Mouse (Mus musculus) testis, adult 2 months (tissue): Measurements from ENCODE around the gene Mrfap1.

Experiments
- CTCF ChIP-seq: fragments of 200-500 bp; IDR thresholded peaks from 2 replicates; pipeline ENCODE4 v1.5.1; 2012; ENCODE audit warnings: low read depth, mild to moderate bottlenecking, inconsistent platforms, low read length, moderate library complexity; ENCODE audit not compliant: control insufficient read depth, insufficient read depth, insufficient replicate concordance
- POLR2A ChIP-seq: fragments of 200-500 bp; IDR thresholded peaks from 2 replicates; pipeline ENCODE4 v1.6.1; 2012; ENCODE audit warnings: low read depth, mild to moderate bottlenecking, inconsistent platforms, low read length, moderate library complexity; ENCODE audit not compliant: control insufficient read depth

DNA sequence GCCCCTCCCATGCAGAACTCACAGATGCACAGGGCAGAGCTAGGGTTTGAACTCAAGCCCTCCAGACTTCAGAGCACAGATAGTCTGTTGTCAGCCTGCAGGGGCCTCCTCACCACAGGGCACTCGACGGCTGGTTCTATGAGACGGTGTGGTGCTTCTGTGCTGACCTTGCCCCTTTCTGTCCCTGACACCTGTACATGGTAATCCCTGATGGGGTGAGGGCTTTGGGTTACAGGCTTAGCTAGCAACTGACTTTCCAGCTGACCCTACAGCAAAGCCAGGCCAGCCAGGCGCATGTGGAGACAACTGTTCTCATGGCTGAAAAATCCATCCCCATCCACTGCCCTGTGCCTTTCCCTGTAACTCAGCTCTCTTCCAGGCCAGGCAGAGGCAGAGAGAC lies 26.3 kb upstream of the Mrfap1 start:
- TF ChIP-seq POLR2A (no peak), CTCF (no peak)
